7 mouse cellular contexts compared by ENCODE assay signal in genomic region chr14:57424212-57424561, GRCm38 (mm10). TPM values are rescaled to one million over a fixed set of nuclear protein-coding genes. Genes with fewer than 3 reads are reported as not detected.
DNase-seq lines count a peak whose midpoint lies in the region; ATAC-seq and TF ChIP-seq lines count a peak whose summit lies in the region.

No protein-coding gene starts in this region.

- H3K27ac ChIP-seq in forebrain, embryonic 10.5 days = peak overlapping the region; percentile 89
- 0 out of 2 replicates have a peak overlapping the region, but pooled peaks have one; percentile 38 for H3K27ac ChIP-seq in limb, embryonic 14.5 days (replicated peaks; ENCODE audit: low read depth, low read length)
- peak overlapping the region; percentile 57 for H3K27ac ChIP-seq in stomach, embryonic 15.5 days

- 1% methylated on average over 24 of the region's 24 CpGs for WGBS in forebrain, embryonic 10.5 days
- under 1% methylated on average over 24 of the region's 24 CpGs for WGBS in limb, embryonic 14.5 days
- WGBS in stomach, embryonic 15.5 days = under 1% methylated on average over 23 of the region's 24 CpGs

- H3K9ac ChIP-seq in limb, embryonic 14.5 days (ENCODE audit: low read depth, low read length, severe bottlenecking) = peak overlapping the region; percentile 82
- peak overlapping the region; percentile 93 for H3K9ac ChIP-seq in stomach, embryonic 15.5 days

- intact Hi-C loops in left cerebral cortex, postnatal 25 days (cut with DNase I) = loop anchor here (2.0 kb wide), 1 partner anchor 25 kb away; the partner anchor contains the start of gene Cryl1

- no peak for DNase-seq in forebrain, embryonic 10.5 days (ENCODE audit: extremely low spot score, low spot score)
- no peak for DNase-seq in limb, embryonic 14.5 days (ENCODE audit: low spot score)
- DNase-seq in gastrocnemius, adult 18-20 months (ENCODE audit: low spot score) = no peak
- DNase-seq in left cerebral cortex, postnatal 25 days (ENCODE audit: low spot score in 2 of 2) = no peak

- no peak for TF ChIP-seq POLR2A in limb, embryonic 14.5 days (IDR thresholded peaks at IDR 0.05; ENCODE audit: borderline replicate concordance, extremely low read depth, insufficient read depth, insufficient read length)

- H3K4me2 ChIP-seq in limb, embryonic 14.5 days (replicated peaks; ENCODE audit: low read depth, low read length, severe bottlenecking) = peak overlapping the region; percentile 72
- H3K4me2 ChIP-seq in stomach, embryonic 15.5 days = peak overlapping the region; percentile 73

- H3K9me3 ChIP-seq in megakaryocyte, embryonic 14.5 days = no peaks in the 10 kb centered on the region
- no peaks in the 10 kb centered on the region for H3K9me3 ChIP-seq in forebrain, embryonic 10.5 days
- no peaks in the 10 kb centered on the region for H3K9me3 ChIP-seq in limb, embryonic 14.5 days (ENCODE audit: control insufficient read depth, low read length)
- no peaks in the 10 kb centered on the region for H3K9me3 ChIP-seq in stomach, embryonic 15.5 days

- peaks cover 2% of the 10 kb centered on the region for H3K27me3 ChIP-seq in megakaryocyte, embryonic 14.5 days (replicated peaks)
- H3K27me3 ChIP-seq in forebrain, embryonic 10.5 days (ENCODE audit: poor library complexity, severe bottlenecking) = no peaks in the 10 kb centered on the region
- no peaks in the 10 kb centered on the region for H3K27me3 ChIP-seq in limb, embryonic 14.5 days (ENCODE audit: control insufficient read depth, insufficient read depth, low read length)
- no peaks in the 10 kb centered on the region for H3K27me3 ChIP-seq in stomach, embryonic 15.5 days (replicated peaks)

- H3K4me1 ChIP-seq in megakaryocyte, embryonic 14.5 days = peaks cover 10% of the 10 kb centered on the region
- peaks cover 19% of the 10 kb centered on the region for H3K4me1 ChIP-seq in forebrain, embryonic 10.5 days
- peaks cover 11% of the 10 kb centered on the region for H3K4me1 ChIP-seq in limb, embryonic 14.5 days (ENCODE audit: control insufficient read depth, insufficient read depth, low read length)
- no peaks in the 10 kb centered on the region for H3K4me1 ChIP-seq in stomach, embryonic 15.5 days

- no peaks in the 10 kb centered on the region for H3K36me3 ChIP-seq in megakaryocyte, embryonic 14.5 days (replicated peaks; ENCODE audit: low read length)
- H3K36me3 ChIP-seq in forebrain, embryonic 10.5 days (replicated peaks) = no peaks in the 10 kb centered on the region
- no peaks in the 10 kb centered on the region for H3K36me3 ChIP-seq in limb, embryonic 14.5 days (ENCODE audit: control insufficient read depth, insufficient read depth, low read length)
- no peaks in the 10 kb centered on the region for H3K36me3 ChIP-seq in stomach, embryonic 15.5 days

- peak overlapping the region; percentile 98 for H3K4me3 ChIP-seq in megakaryocyte, embryonic 14.5 days (replicated peaks)
- H3K4me3 ChIP-seq in forebrain, embryonic 10.5 days = peak overlapping the region; percentile 92
- peak overlapping the region; percentile 83 for H3K4me3 ChIP-seq in limb, embryonic 14.5 days (replicated peaks; ENCODE audit: low read length)
- peak overlapping the region; percentile 97 for H3K4me3 ChIP-seq in stomach, embryonic 15.5 days (replicated peaks)

- ATAC-seq in megakaryocyte, adult 5-6 weeks (ENCODE audit: poor library complexity, severe bottlenecking) = no peak
- ATAC-seq in limb, embryonic 14.5 days (ENCODE audit: low FRiP score, low read depth) = peak; percentile 79
- peak; percentile 63; the same call in 1 of the 2 replicates for ATAC-seq in stomach, embryonic 15.5 days (ENCODE audit: insufficient read depth, low FRiP score, low read depth)

RNA-seq across cellular contexts. Expression of gene Ift88, which starts 0.3 kb away (rescaled TPM):
- polyA plus RNA-seq in megakaryocyte, embryonic 14.5 days (2012; ENCODE audit: insufficient read depth, low replicate concordance) = 0.11 TPM in 1 of 2 replicates, not detected in the other
- 1.6 and 3.1 TPM in 2 replicates for total RNA-seq in megakaryocyte, adult 5-6 weeks (2015)
- 2.7 and 3.0 TPM in 2 replicates for total RNA-seq in megakaryocyte, adult 5-6 weeks (2017)
- polyA plus RNA-seq in forebrain, embryonic 10.5 days (2016; fragmentation: Nextera tagmentation; extraction: Ambion mirVana) = 11.5 and 12.9 TPM in 2 replicates
- polyA plus RNA-seq in limb, embryonic 14.5 days (2012; rRNA removed) = 23.9 and 26.7 TPM in 2 replicates
- polyA plus RNA-seq in limb, embryonic 14.5 days (2014; fragmentation: Nextera tagmentation; extraction: Ambion mirVana) = 18.0 and 22.2 TPM in 2 replicates
- 11.3 and 12.8 TPM in 2 replicates for polyA plus RNA-seq in stomach, embryonic 15.5 days (2015; fragmentation: Nextera tagmentation; extraction: Ambion mirVana)
- total RNA-seq in gastrocnemius, adult 18-20 months (2021) = 1 to 10 TPM; 3.5 to 4.2 TPM
- total RNA-seq in left cerebral cortex, postnatal 25 days (2021) = 10 to 100 TPM; 15.6 to 20.9 TPM

RNA-seq across cellular contexts. Expression of gene Cryl1, which starts 25.9 kb away (rescaled TPM):
- 3.3 TPM in 1 of 2 replicates, not detected in the other for polyA plus RNA-seq in megakaryocyte, embryonic 14.5 days (2012; ENCODE audit: insufficient read depth, low replicate concordance)
- total RNA-seq in megakaryocyte, adult 5-6 weeks (2015) = 38.1 and 40.5 TPM in 2 replicates
- 35.8 and 36.3 TPM in 2 replicates for total RNA-seq in megakaryocyte, adult 5-6 weeks (2017)
- polyA plus RNA-seq in forebrain, embryonic 10.5 days (2016; fragmentation: Nextera tagmentation; extraction: Ambion mirVana) = 5.5 and 6.2 TPM in 2 replicates
- polyA plus RNA-seq in limb, embryonic 14.5 days (2012; rRNA removed) = 51.3 and 52.7 TPM in 2 replicates
- polyA plus RNA-seq in limb, embryonic 14.5 days (2014; fragmentation: Nextera tagmentation; extraction: Ambion mirVana) = 40.0 and 42.3 TPM in 2 replicates
- 37.6 and 44.5 TPM in 2 replicates for polyA plus RNA-seq in stomach, embryonic 15.5 days (2015; fragmentation: Nextera tagmentation; extraction: Ambion mirVana)
- 1 to 10 TPM; 6.6 to 7.1 TPM for total RNA-seq in gastrocnemius, adult 18-20 months (2021)
- 10 to 100 TPM; 15.9 to 17.5 TPM for total RNA-seq in left cerebral cortex, postnatal 25 days (2021)

Comparison
In these comparisons a context has a peak if more than half of its experiments do, and no peak if none do; other contexts are left out.
1. H3K27ac ChIP-seq: peak in every context shown above with its lines; median percentile 89 in forebrain, embryonic 10.5 days; 57 in stomach, embryonic 15.5 days; 38 in limb, embryonic 14.5 days.
2. RNA of gene Ift88, which starts 0.3 kb away (polyA plus RNA-seq): 18.0 to 26.7 TPM in limb, embryonic 14.5 days, 11.3 to 12.8 TPM in stomach, embryonic 15.5 days and 11.5 to 12.9 TPM in forebrain, embryonic 10.5 days; 0.11 TPM in megakaryocyte, embryonic 14.5 days; every median in the first group is over 10 times any median in the second.
3. Peak in every context shown above with its lines, with median percentiles within 50 percentile points of each other: H3K4me3 ChIP-seq.